Mouse (Mus musculus) CD4-positive, CD25-positive, alpha-beta regulatory T cell, adult 4 months (primary cell): ENCODE measurements around the gene Pla2g12b. TPM values are rescaled to one million over a fixed set of nuclear protein-coding genes. Genes with fewer than 3 reads are reported as not detected.

Experiments
- polyA plus RNA-seq, 2 experiments: library from polyadenylated mRNA; unstranded; fragments of 100-300 nt; shearing (Covaris generic); gene quantifications; one replicate each; pipeline ENCODE4 v1.2.1; 2017

The Pla2g12b gene
- polyA plus RNA-seq, 2 experiments from 2014 or later, result not detected

Other genes starting within 250 kb of the Pla2g12b start
- gene Sept10, start 181.8 kb upstream of the Pla2g12b start, polyA plus RNA-seq, result 1 to 10 TPM; 1.1 to 1.7 TPM
- gene Sowahc, start 181.7 kb upstream of the Pla2g12b start, polyA plus RNA-seq, result under 1 TPM; 0.25 to 0.74 TPM
- 10 to 100 TPM; 53.7 to 54.3 TPM for gene P4ha1, start 80.4 kb upstream of the Pla2g12b start, polyA plus RNA-seq
- gene Gm10273, start 8.0 kb upstream of the Pla2g12b start, polyA plus RNA-seq, result 10 to 100 TPM; 52.8 to 77.1 TPM
- under 1 TPM in 1 of 2 experiments, not detected in 1; 0.43 TPM for gene Oit3, start 38.1 kb downstream of the Pla2g12b start, polyA plus RNA-seq
- not detected for gene Gm10322, start 212.4 kb downstream of the Pla2g12b start, polyA plus RNA-seq
- gene Mcu, start 213.0 kb downstream of the Pla2g12b start, polyA plus RNA-seq, result 10 to 100 TPM; 21.6 to 23.7 TPM